Comparison of ENCODE assay signal across 8 mouse cellular contexts in the genomic region with DNA sequence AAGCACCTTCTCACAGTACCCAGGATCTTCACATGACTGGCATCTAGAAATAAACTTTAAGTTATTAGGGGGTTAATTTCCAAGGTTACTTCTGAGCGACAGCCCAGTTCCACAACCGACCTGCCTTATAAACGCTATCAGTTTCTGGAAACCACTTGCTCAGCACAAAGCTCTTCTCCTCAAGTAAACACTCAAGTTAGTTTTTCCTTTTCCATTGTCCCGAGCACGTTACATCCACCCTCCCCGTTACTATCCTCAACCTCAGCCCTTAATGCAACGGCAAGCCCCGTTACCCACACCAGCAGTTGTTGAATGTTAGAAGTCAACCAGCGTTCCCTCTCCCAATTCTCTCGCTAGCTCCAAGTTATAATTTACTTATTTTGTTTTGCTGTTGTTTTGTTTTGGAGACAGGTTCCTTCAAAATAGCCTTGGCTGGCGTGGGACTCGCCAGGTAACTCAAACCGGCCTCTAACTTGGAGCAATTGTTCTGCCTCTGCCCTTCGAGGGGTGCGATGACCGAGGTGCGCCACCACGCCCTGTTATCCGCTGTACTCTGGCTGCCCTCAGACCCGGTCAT. TPM values are rescaled to one million over a fixed set of nuclear protein-coding genes. Genes with fewer than 3 reads are reported as not detected.
DNase-seq lines count a peak whose midpoint lies in the region; ATAC-seq and TF ChIP-seq lines count a peak whose summit lies in the region.

No protein-coding gene starts in this region.

- DNase-seq in embryo, embryonic 10 days (ENCODE audit: low spot score): peak; percentile 36
- DNase-seq in embryo, embryonic 9.5 days (ENCODE audit: extremely low spot score): no peak
- DNase-seq in forebrain, postnatal 0 days: peak; percentile 16
- no peak for DNase-seq in embryo, embryonic 10.5 days (ENCODE audit: low spot score)
- no peak for DNase-seq in spleen, postnatal 14 days (ENCODE audit: low spot score in 2 of 2)
- DNase-seq in kidney, postnatal 10 days: no peak

- H3K36me3 ChIP-seq in E14TG2a.4 (ENCODE audit: insufficient read depth, low read length): peaks cover 4% of the 10 kb centered on the region; the same call in 1 of the 2 replicates
- no peaks in the 10 kb centered on the region for H3K36me3 ChIP-seq in forebrain, postnatal 0 days (ENCODE audit: insufficient read depth)

- TF ChIP-seq CTCF in E14TG2a.4 (conservative IDR thresholded peaks at IDR 0.05; ENCODE audit: low read length): no peak
- TF ChIP-seq CTCF in forebrain, postnatal 0 days (IDR thresholded peaks at IDR 0.05; ENCODE audit: low read depth): no peak

- ATAC-seq in forebrain, postnatal 0 days: no peak
- ATAC-seq in megakaryocyte, adult 5-6 weeks (ENCODE audit: poor library complexity, severe bottlenecking): peak; percentile 1; the same call in 1 of the 2 replicates

- peak overlapping the region; percentile 75 for H3K27ac ChIP-seq in forebrain, postnatal 0 days (ENCODE audit: low read depth, low read length)

- WGBS in forebrain, postnatal 0 days: 1% methylated on average over 20 of the region's 20 CpGs

- peak overlapping the region; percentile 92 for H3K4me3 ChIP-seq in E14TG2a.4 (replicated peaks; ENCODE audit: low read length)
- peak overlapping the region; percentile 70 for H3K4me3 ChIP-seq in forebrain, postnatal 0 days (ENCODE audit: low read depth, low read length)

- no peaks in the 10 kb centered on the region for H3K27me3 ChIP-seq in E14TG2a.4 (ENCODE audit: insufficient read depth, low read length)
- H3K27me3 ChIP-seq in forebrain, postnatal 0 days (ENCODE audit: insufficient read depth, low read length): no peaks in the 10 kb centered on the region

- H3K9ac ChIP-seq in forebrain, postnatal 0 days: peak overlapping the region; percentile 71

- peaks cover 31% of the 10 kb centered on the region for H3K4me1 ChIP-seq in E14TG2a.4 (replicated peaks; ENCODE audit: low read depth, low read length)
- peaks cover 5% of the 10 kb centered on the region; the same call in 1 of the 2 replicates for H3K4me1 ChIP-seq in forebrain, postnatal 0 days (ENCODE audit: insufficient read depth)

- no peaks in the 10 kb centered on the region for H3K9me3 ChIP-seq in E14TG2a.4 (ENCODE audit: low read length)
- no peaks in the 10 kb centered on the region for H3K9me3 ChIP-seq in forebrain, postnatal 0 days (ENCODE audit: low read length)

- peak overlapping the region; percentile 81 for H3K4me2 ChIP-seq in forebrain, postnatal 0 days (ENCODE audit: low read depth)

RNA-seq across cellular contexts. Expression of a gene that starts 22.0 kb away (rescaled TPM):
- total RNA-seq in forebrain, postnatal 0 days (2014; rRNA removed): not detected in 2 replicates
- not detected in 2 replicates for polyA plus RNA-seq in forebrain, postnatal 0 days (2015; fragmentation: Nextera tagmentation; extraction: Ambion mirVana)
- not detected in 2 replicates for total RNA-seq in megakaryocyte, adult 5-6 weeks (2015)
- not detected in 2 replicates for total RNA-seq in megakaryocyte, adult 5-6 weeks (2017)

RNA-seq across cellular contexts. Expression of a gene that starts 30.1 kb away (rescaled TPM):
- 699 and 735 TPM in 2 replicates for total RNA-seq in forebrain, postnatal 0 days (2014; rRNA removed)
- 1,221 and 1,252 TPM in 2 replicates for polyA plus RNA-seq in forebrain, postnatal 0 days (2015; fragmentation: Nextera tagmentation; extraction: Ambion mirVana)
- total RNA-seq in megakaryocyte, adult 5-6 weeks (2015): 1,134 and 1,141 TPM in 2 replicates
- total RNA-seq in megakaryocyte, adult 5-6 weeks (2017): 1,082 and 1,090 TPM in 2 replicates

RNA-seq across cellular contexts. Expression of a gene that starts 42.8 kb away (rescaled TPM):
- total RNA-seq in forebrain, postnatal 0 days (2014; rRNA removed): not detected in 2 replicates
- not detected in 2 replicates for polyA plus RNA-seq in forebrain, postnatal 0 days (2015; fragmentation: Nextera tagmentation; extraction: Ambion mirVana)
- 0.30 TPM in 1 of 2 replicates, not detected in the other for total RNA-seq in megakaryocyte, adult 5-6 weeks (2015)
- total RNA-seq in megakaryocyte, adult 5-6 weeks (2017): 1.7 TPM in 1 of 2 replicates, not detected in the other

Comparison
In these comparisons a context has a peak if more than half of its experiments do, and no peak if none do; other contexts are left out.
1. DNase-seq: peak in embryo, embryonic 10 days (single experiment) and forebrain, postnatal 0 days (single experiment); none in embryo, embryonic 9.5 days (single experiment), embryo, embryonic 10.5 days (single experiment), spleen, postnatal 14 days (0 of 2) and kidney, postnatal 10 days (single experiment).